Mouse (Mus musculus) liver, adult 2 months (tissue): ENCODE measurements around the gene Tcf20. TPM values are rescaled to one million over a fixed set of nuclear protein-coding genes. Genes with fewer than 3 reads are reported as not detected.

Experiments
- DNase-seq: peaks from one replicate; pipeline ENCODE4 v3.0.0-alpha.2; 2011; ENCODE audit warnings: low read depth, low spot score; ENCODE audit errors: extremely low read depth
- H3K27ac ChIP-seq: fragments of 200-500 bp; replicated peaks from 2 replicates; pipeline ENCODE4 v1.5.1; 2012; ENCODE audit warnings: low read depth, mild to moderate bottlenecking, control low read depth, inconsistent platforms, low read length; ENCODE audit not compliant: insufficient read depth
- H3K27me3 ChIP-seq: fragments of 200-500 bp; 2 replicates; pipeline ENCODE4 v1.6.1; 2012; ENCODE audit warnings: mild to moderate bottlenecking, moderate library complexity, low read length, inconsistent platforms; ENCODE audit not compliant: control insufficient read depth, insufficient read depth
- H3K36me3 ChIP-seq: fragments of 200-500 bp; 2 replicates; pipeline ENCODE4 v1.6.1; 2012; ENCODE audit warnings: low read length, inconsistent platforms; ENCODE audit not compliant: control insufficient read depth, insufficient read depth
- H3K4me1 ChIP-seq: fragments of 200-500 bp; 2 replicates; pipeline ENCODE4 v1.6.1; 2011; ENCODE audit warnings: low read length; ENCODE audit not compliant: control insufficient read depth, insufficient read depth
- H3K4me3 ChIP-seq: fragments of 200-500 bp; 2 replicates; pipeline ENCODE4 v1.5.1; 2011; ENCODE audit warnings: low read depth, mild to moderate bottlenecking, control low read depth, low read length, moderate library complexity; ENCODE audit not compliant: insufficient read depth
- H3K79me2 ChIP-seq: fragments of 200-500 bp; 2 replicates; pipeline ENCODE4 v1.6.1; 2012; ENCODE audit warnings: inconsistent platforms, mild to moderate bottlenecking, low read length, moderate library complexity; ENCODE audit not compliant: control insufficient read depth, insufficient read depth
- H3K9ac ChIP-seq: fragments of 200-500 bp; 2 replicates; pipeline ENCODE4 v1.6.1; 2012; ENCODE audit warnings: low read depth, mild to moderate bottlenecking, control low read depth, inconsistent platforms, low read length
- CTCF ChIP-seq: fragments of 200-500 bp; IDR thresholded peaks from 2 replicates; pipeline ENCODE4 v1.5.1; 2011; ENCODE audit warnings: low read depth, low read length, control low read depth
- POLR2A ChIP-seq: fragments of 200-500 bp; IDR thresholded peaks from 2 replicates; pipeline ENCODE4 v1.6.1; 2011; ENCODE audit warnings: low read length, control low read depth; ENCODE audit not compliant: insufficient read depth; ENCODE audit errors: extremely low read depth
- WGBS: fragments of 180-500 bp; shearing (Covaris S2); methylation state at CpG from one replicate; pipeline ENCODE4 v1.1.7; 2018; 5-methylcytosine and 5-hydroxymethylcytosine counted together
- polyA plus RNA-seq: library from polyadenylated mRNA; depleted of rRNA; stranded (reverse); fragments of >200 nt; gene quantifications from 2 replicates; pipeline ENCODE4 v1.2.3, GENCODE M21; 2012; rRNA removed
- total RNA-seq: library from RNA; depleted of rRNA; stranded (reverse); fragments of >200 nt; gene quantifications from 2 replicates; pipeline ENCODE4 v1.2.3, GENCODE M21; 2014; rRNA removed

The Tcf20 gene
- 22.6 and 23.4 TPM in 2 replicates for total RNA-seq
- polyA plus RNA-seq, result 8.7 and 10.9 TPM in 2 replicates

DNA sequence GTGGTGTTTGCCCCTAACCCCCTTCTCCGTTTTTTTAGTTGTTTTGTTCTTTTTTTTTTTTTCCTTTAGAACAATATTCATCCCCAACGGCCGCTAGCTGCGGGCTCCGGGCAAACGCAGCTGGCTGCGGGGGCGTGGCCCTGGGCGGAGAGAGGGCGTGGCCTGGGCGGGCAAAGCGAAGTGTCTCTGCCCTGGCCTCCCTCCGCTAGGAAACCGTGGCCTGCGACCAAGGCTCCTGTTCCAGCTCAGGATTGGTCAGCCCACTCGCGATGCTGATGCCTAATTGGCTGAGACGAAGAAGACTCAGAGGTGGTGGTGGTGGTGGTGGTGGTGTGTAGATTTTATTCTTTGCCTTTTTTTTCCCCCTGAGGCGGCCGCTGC is at the start of gene Tcf20:
Tcf20 (minus strand) TSS at position 141 of the 381 bp plus-strand sequence.
- no peak within 1 kb of the TSS for H3K9ac ChIP-seq
- H3K4me3 ChIP-seq, result peak within 1 kb of the TSS; percentile 27; the same call in 1 of the 2 replicates
- DNase-seq, result peak; percentile 59
- no peaks in the 10 kb centered on the region for H3K36me3 ChIP-seq
- no peaks in the 10 kb centered on the region for H3K79me2 ChIP-seq
- WGBS, result 3% methylated on average over 20 of the region's 20 CpGs
- peaks cover 4% of the 10 kb centered on the region; the same call in 1 of the 2 replicates for H3K4me1 ChIP-seq
- no peak within 1 kb of the TSS for H3K27ac ChIP-seq
- TF ChIP-seq CTCF (no peak), POLR2A (no peak)
- 0 out of 2 replicates have a peak, but pooled peaks cover 3% of the 10 kb centered on the region for H3K27me3 ChIP-seq

DNA sequence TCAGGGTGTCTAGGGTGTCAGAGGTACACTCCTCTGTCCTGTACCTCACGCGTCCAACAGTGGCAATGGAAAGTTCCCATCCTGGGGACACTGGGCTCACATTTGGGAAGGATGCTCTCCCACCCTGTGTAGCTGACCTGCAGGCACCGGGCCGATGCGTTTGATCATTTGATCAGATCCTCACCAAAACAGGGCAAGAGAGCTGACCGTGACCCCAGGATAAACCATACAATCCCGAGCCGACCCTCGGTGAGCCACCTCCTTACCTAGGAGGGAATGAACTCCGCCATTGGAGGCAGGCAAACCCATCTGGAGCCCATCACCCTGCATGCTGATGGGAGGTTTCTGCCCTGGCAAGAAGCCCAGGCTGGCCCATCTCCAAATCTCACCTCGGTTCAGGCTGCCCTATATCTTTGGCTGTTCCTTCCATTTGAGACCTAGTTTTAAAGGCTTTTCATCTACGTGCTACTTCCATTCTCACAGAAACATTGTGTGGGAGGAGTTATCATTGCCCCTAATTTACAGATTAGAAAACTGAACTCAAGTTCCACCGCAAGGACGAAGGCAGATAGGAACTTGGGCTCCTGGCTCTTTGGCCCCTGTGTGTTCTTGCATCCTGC is 49.3 kb upstream of the Tcf20 start:
- Histone ChIP-seq H3K4me3 (no peak overlapping the region), H3K27ac (no peak overlapping the region), H3K9ac (no peak overlapping the region), H3K4me1 (no peaks in the 10 kb centered on the region), H3K36me3 (no peaks in the 10 kb centered on the region), H3K79me2 (no peaks in the 10 kb centered on the region), H3K27me3 (no peaks in the 10 kb centered on the region)
- no peak for TF ChIP-seq CTCF
- no peak for TF ChIP-seq POLR2A
- no peak for DNase-seq
- 62% methylated on average over 14 of the region's 14 CpGs for WGBS

DNA sequence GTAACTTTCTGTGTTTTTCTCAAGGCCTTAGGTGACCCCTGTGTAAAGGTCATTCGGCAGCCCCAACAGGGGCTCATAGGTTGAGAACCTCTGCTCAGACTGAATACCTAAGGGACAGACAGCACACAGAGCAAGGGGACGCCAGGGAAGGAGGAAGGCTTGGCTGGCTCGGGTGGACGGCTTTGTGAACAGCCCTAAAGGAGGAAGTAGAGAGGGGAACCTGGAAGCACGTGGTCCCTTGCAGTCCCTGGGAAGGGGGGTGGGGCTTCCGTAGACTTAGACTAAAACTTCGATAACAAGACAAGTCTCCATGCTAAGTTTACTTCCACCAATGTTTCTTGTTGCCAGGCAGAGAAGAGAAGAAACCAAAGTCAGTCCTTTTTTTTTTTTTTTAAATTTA is 48.4 kb upstream of the Tcf20 start:
- Histone ChIP-seq H3K79me2 (no peaks in the 10 kb centered on the region), H3K27ac (no peak overlapping the region), H3K36me3 (no peaks in the 10 kb centered on the region), H3K4me1 (no peaks in the 10 kb centered on the region), H3K9ac (no peak overlapping the region), H3K27me3 (no peaks in the 10 kb centered on the region), H3K4me3 (no peak overlapping the region)
- WGBS, result 68% methylated on average over 7 of the region's 7 CpGs
- TF ChIP-seq CTCF, result no peak
- TF ChIP-seq POLR2A, result no peak
- DNase-seq, result peak; percentile 40

DNA sequence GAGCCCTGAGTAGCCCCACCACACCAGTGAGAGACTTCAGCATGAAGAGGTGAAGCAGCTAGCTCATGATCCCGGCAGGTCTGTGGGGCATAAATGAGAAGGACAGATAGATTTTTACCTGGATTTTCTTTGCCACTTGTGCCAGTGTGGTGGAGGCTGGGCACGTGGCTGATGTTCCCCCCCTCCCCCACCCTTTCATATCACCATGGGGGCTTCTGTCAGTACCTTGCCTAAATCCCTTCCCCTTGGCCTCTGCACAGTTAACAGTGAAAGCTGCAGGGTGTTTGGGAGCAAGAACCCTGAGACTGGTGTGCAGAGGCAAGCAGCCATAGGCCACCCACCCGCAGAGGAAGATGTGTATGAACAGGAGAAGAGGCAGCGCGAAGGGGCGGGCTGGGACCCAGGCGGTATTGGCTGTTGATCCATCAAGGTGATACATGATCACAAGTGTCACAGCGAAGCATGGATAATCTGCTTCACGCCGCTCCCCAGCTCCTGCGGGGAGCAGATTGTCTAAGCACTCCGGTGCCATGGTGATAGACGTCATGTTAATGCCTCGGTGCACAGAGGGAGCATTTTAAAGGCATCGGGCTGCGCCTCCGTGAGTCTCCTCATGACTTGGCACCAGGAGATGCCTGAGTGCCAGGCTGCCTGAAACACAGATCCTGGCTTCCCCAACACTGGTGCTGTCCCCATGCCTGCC is 46.8 kb upstream of the Tcf20 start:
- no peaks in the 10 kb centered on the region for H3K36me3 ChIP-seq
- no peaks in the 10 kb centered on the region for H3K79me2 ChIP-seq
- H3K4me3 ChIP-seq, result no peak overlapping the region; the same call in none of the 2 replicates
- DNase-seq, result no peak
- no peaks in the 10 kb centered on the region for H3K27me3 ChIP-seq
- WGBS, result 30% methylated on average over 17 of the region's 17 CpGs
- no peak overlapping the region for H3K9ac ChIP-seq
- H3K27ac ChIP-seq, result no peak overlapping the region
- no peaks in the 10 kb centered on the region for H3K4me1 ChIP-seq
- TF ChIP-seq POLR2A (no peak), CTCF (no peak)

DNA sequence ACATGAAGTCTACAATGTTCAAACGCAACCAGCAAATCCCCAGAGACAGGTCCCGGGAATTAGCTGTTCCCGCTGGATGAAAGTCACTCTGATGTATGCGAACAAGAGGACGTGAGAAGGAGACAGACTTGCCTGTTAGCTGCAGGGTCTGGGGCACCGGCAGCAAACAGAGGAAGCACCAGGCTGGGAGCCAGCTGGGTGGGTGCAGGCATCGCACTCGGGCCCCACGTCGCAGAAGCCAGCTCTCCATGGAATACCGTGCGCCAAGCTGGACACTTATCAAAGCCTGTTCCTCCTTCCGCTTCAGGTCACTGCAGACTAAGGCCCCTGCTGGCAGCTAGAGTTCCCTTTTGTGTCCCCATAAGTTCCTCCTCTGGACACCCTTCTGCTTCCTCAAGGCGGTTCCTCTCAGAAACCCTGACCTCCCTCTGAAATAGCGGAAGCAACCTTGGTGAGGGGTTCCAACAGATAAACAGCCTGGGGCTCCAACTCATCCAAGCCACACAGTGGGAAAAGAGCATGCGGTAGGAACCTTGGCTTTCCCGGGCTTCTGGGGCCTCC is 45.4 kb upstream of the Tcf20 start, which contains the start of gene Nfam1:
Nfam1 (minus strand) TSS at position 326 of the 561 bp plus-strand sequence.
- Histone ChIP-seq H3K4me1 (no peaks in the 10 kb centered on the region), H3K27ac (peak within 1 kb of the TSS; percentile 42), H3K36me3 (no peaks in the 10 kb centered on the region), H3K4me3 (peak within 1 kb of the TSS; percentile 64), H3K9ac (peak within 1 kb of the TSS; percentile 52; the same call in 1 of the 2 replicates), H3K79me2 (no peaks in the 10 kb centered on the region), H3K27me3 (no peaks in the 10 kb centered on the region)
- peak; percentile 39 for DNase-seq
- WGBS, result 70% methylated on average over 17 of the region's 17 CpGs
- TF ChIP-seq POLR2A (no peak), CTCF (no peak)
